Mouse (Mus musculus): ENCODE results near the gene Pfdn5.

The Pfdn5 gene

DNA sequence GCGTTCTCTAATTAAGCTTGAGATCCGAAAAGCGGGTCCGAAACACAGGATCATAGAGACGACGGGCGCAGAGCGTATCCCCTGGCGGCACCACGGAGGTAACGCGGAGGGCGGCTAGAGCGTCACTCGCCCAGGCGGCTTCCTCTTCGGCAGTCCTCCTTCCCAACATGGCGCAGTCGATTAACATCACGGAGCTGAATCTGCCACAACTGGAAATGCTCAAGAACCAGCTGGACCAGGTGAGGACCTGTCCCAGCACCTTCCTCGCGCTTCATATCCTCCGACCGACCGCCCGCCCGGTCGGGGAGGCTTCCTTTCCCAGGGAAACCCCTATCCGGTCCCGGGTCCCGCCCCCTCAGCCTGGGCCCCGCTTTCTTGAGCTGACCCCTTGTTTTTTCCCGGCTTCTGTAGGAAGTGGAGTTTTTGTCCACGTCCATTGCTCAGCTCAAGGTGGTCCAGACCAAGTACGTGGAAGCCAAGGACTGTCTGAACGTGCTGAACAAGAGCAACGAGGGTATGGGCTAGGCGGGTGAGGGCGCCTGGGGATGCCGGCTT is at the start of gene Pfdn5:
Gene Pfdn5, plus strand, starts transcription at position 95 of the 555 bp plus-strand sequence.
- peak; percentile 85 for DNase-seq

DNA sequence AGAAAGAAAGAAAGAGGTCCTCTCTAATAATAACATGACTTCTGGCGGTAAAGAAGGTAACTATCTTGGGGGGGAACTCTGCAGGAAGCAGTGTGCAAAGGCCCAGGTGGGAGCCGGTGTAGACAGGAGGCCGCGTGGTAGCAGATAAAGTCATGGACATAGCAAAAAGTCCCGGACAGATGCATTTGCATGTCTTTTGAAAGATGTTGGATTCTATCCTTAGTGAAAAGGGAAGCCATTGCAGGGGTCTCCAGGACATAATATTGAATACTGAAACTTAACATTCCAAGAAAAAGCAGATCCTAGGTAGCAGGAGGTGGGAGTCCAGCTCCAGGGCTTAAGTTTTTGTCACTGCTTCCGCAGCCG is 47.2 kb upstream of the Pfdn5 start:
- DNase-seq, result no peak

GRCm38 (mm10) chr15:102279092-102279782 is 46.7 kb upstream of the Pfdn5 start, which contains the start of gene Mfsd5:
TSS of gene Mfsd5 (plus strand) at chr15:102279454.
- peak; percentile 94 for DNase-seq

DNA sequence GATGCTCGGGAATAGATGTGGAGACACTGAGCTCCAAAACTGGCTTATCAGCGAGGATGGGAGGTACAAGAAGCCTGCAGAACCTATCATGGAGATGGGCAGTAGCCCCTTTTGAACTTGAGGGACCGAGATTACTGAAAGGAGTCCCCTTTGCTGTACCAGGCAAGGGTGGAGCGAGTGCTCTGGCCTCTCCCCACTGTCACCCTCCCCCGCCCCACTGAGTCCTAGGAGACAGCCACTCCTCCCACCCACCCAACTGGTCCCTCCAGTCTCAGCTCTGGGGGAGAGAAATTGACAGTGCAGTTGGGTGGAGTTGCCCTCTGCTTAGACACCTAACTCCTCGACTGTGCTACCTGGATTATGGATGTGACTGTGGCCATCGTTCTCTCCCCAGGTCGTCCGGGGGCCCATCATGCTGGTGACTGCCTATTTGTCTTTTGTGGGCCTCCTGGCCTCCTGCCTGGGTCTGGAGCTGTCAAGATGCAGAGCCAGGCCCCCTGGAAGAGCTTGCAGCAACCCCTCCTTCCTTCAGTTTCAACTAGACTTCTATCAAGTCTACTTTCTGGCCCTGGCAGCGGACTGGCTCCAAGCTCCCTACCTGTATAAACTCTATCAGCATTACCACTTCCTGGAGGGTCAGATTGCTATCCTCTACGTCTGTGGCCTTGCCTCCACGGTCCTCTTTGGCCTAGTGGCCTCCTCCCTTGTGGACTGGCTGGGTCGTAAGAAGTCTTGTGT is 46.0 kb upstream of the Pfdn5 start:
- peak; percentile 49 for DNase-seq

- no peak for DNase-seq
Observed at GRCm38 (mm10) chr15:102280623-102281022, 45.3 kb upstream of the Pfdn5 start.

DNA sequence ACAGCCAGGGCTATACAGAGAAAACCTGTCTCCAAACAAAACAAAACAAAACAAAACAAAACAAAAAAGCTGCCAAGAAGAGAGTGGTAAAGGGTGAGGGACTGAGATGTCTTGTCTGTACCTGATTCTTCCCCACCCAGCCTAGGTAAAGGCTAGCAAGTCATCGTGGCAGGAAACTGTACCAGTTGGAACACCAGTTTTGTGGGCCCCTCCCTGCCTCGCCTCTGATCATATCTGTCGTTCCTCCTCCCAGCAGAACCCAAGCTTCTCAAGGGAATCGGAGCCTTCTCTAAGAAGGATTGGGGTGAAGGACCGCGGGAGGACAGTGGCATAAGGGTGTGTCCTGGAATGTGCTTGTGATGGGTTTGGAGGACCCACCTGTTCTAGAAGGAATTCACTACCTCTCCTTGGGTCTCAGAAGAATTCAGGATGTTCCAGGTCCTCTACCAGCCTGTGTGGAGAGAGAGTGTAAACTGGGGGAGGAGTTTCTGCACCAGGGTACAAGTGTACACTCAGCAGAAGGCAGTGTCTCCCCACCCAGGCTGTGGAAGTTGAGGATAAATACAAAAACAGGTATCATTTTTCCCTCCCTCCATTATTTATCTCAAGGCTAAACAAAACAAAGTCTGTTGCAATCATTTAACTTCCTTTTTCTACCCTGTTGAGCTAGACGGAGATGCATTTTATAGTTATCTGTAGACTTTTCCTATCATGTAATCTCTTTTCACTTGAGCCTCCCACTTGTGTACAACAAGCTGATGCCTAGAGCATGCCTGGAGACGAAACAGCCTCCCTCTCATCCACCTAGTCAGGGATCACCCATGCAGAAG is 43.2 kb upstream of the Pfdn5 start:
- DNase-seq, result peak; percentile 47

- no peak for DNase-seq
Observed at GRCm38 (mm10) chr15:102283648-102284047, 42.3 kb upstream of the Pfdn5 start.

- DNase-seq, result peak; percentile 32
Observed at GRCm38 (mm10) chr15:102287395-102287794, 38.5 kb upstream of the Pfdn5 start.

DNA sequence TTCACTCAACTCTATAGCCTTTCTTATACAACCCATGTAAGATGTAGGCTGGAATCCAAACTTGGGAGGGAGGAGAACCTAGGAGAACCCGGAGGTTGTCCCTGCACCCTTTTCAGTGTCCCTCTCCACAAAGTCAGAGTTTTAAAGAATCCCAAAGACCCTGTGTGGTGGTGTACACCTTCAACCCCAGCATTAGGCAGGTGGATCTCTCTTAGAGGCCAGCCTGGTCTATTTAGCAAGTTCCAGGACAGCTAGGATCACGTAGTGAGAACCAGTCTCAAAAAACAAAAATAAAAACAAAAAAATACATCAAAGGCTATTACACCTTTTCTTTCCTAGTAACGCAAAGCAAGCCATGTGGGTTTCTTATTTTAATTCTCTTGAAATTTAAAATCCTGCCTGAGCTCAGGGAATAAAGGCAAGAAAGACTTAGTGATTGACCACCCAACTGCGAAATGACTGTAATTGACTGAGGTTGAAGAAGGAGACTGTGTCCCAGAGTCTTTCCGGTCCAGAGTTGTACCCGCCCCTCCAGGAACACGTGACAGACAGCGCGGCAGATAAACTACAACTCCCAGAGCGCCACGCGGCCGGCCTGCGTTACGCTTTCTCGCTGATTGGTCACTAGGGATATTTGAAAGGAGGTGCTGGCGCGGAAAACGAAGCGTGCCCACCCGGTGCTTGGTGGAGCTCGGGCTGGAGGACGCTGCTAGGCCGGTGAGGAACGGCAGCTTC is 30.1 kb upstream of the Pfdn5 start, which contains the start of gene Espl1:
Gene Espl1, plus strand, starts transcription at position 634 of the 735 bp plus-strand sequence.
- DNase-seq, result peak; percentile 95

DNA sequence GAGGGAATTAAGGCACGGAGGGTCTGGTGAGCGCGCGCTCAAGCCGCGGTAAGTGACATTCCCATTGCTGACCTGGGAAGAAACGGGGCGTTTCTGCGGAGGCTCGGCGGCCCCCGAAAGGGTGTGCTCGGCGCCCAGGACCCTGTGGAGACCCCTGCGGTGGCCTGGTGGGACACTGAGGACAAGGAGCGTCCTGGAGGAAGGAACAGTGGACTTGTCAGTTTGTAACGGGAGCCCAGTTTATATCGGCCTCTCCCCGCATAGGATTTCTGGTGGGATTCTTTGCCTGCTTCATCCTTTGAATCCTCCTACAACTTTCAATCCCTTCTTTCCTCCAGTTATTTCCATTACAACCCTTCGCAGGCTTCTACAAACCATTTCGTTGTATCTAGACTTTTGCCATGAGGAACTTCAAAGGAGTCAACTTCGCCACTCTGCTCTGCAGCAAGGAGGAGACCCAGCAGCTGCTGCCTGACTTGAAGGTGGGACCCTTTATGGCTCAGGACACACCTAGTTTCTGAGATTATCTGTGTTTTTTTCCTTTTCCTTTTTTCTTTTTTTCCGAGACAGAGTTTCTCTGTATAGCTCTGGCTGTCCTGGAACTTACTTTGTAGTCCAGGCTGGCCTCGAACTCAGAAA is 29.4 kb upstream of the Pfdn5 start:
- DNase-seq, result peak; percentile 29

DNA sequence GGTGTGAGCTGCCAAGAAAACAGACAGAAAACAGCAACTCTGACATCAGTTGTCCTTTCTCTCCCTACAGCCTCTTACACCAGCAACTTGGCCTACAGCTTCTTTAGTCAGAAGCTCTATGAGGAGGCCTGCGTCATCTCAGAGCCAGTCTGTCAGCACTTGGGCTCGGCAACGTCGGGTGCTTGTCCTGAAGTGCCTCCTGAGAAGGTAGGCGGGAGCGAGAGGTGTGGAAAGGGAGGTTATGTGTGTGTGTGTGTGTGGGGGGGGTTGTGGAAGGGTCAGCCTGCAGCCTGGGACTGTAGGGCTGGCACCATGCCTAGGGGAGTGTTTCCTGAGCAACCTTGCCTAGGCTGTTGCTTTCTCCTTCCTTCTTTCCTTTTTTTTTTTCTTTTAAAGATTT is 23.4 kb upstream of the Pfdn5 start:
- no peak for DNase-seq

DNA sequence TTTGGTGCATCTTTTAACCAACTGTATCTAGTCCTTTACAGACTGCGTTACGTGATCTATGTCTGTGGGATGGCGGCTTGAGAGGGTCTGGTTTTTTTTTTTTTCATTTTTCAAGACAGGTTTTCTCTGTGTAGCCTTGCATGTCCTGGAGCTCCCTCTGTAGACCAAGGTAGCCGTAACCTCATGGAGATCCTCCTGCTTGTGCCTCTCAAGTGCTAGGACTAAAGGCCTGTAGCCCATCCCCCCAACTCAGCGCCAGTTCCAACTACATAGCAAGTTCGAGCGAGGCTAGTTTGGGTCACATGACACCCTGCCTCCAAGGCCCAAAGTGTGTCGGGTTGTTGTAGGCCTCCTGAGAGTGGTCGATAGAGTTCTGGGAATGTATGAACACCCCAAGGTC is 17.2 kb upstream of the Pfdn5 start:
- no peak for DNase-seq

DNA sequence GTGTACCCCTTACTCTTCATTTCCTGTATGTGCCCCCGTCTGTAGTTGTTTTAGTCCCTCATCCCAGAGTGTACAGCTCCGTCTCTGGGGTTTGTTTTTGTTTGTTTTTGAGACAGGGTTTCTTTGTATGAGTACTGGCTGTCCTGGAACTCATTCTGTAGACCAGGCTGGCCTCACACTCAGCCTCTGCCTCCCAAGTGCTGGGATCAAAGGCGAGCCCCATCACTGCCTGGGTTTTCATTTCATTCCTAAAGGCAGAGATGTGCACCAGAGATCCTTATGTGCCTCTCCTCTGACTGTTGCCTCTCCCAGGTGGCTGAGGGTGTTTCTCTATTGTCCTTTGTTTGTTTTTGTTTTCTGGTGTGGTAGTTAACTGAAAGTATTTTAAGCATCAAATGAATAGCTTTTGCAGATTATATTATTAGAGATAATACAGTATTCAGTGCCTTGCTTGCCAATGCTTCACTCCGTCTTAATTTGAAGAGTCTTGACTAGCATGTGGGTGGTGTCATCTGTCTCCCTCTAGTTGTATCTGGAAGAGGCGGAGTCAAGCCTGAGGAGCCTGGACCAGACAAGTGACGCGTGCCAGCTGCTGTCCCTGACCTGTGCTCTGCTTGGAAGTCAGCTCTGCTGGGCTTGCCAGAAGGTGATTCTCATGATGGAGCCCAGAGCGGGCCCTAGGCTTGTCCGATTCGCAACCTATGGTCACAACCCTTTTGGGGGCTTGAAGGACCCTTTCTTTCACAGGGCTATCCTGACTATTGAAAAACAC is 15.7 kb upstream of the Pfdn5 start:
- no peak for DNase-seq

DNA sequence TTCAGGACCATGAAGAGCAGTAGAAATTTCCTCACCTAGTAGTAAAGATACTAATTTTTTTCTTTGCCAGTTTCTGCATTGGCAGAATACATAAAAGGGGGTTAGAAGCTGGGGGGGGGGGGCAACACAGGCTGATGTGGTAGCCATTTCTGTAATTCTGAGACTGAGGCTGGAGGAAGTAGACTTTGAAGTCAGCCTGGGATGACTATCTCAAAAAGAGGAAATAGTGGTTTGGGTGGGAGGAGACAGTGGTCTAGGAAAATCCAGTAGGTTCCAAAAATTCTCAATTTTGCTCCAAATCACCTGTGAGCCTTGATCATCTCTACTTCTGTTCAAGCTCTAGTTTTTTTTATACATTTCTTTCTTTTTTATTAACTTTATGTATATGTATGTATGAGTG is 14.4 kb upstream of the Pfdn5 start:
- no peak for DNase-seq

- DNase-seq, result no peak
Observed at GRCm38 (mm10) chr15:102315292-102315691, 10.6 kb upstream of the Pfdn5 start.

DNA sequence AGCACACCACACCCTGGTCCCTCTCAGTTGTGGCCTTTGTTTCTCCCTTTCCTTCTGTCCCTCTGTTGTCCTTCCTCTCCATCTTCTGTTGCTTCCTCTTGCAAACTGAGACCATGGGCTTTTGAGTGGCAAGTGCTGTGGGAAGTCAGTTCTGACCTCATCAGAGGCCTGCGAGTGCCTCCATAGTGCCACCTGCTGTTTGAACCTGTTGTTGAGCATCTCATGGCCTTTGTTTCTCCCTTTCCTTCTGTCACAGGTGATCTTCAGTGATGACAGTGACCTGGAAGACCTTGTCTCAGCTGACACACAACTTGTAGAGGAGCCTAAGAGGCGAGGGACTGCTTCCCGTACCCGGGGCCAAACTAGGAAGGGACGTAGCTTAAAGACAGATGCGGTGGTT is 9.7 kb upstream of the Pfdn5 start:
- peak; percentile 45 for DNase-seq

GRCm38 (mm10) chr15:102324654-102325473 is 1.1 kb upstream of the Pfdn5 start:
- DNase-seq, result no peak

DNA sequence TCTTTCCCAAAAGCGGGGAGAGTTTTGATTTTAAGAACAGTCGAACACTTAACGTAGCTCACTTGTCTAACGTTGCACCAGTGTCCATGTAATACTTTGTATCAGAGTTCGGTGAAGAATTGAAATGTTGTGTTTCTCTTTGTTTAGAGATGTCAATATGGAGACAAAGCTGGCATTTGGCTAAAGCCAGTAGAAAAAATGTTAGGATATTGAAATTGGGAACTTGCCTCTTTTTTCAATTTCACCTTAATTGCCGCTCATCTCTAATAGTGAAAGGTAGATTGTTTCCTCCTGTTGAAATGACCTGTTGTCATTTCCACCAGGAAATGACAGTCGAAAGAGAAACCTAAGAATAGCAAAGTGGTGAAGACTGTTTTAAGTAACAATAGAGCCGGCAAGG is 976 bp downstream of the Pfdn5 start:
- no peak for DNase-seq

DNA sequence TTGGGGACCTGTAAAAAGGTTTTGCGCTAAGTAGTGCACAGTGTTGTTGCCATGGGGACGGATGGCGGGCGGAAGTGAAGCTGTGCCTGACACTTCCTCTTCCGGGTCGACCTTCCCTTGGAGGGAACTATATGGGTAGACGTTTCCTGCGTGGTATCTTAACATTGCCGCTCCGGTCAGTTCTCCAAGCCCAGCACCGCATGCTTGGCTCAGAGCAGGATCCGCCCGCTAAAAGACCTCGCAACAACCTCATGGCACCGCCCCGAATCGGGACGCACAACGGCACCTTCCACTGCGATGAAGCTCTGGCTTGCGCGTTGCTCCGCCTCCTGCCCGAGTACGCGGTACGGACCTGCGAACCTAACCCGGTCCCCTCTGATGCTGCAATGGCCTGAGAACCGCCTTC is 5.7 kb downstream of the Pfdn5 start, which contains the start of gene Myg1:
Gene Myg1, plus strand, starts transcription at position 100 of the 406 bp plus-strand sequence.
- peak; percentile 75 for DNase-seq

GRCm38 (mm10) chr15:102335254-102335653 is 9.3 kb downstream of the Pfdn5 start:
- DNase-seq, result no peak

All from liver (tissue).